Comparison of ENCODE assay signal across 21 mouse cellular contexts in genomic region chr5:139592011-139592410, GRCm38 (mm10). TPM values are rescaled to one million over a fixed set of nuclear protein-coding genes. Genes with fewer than 3 reads are reported as not detected.
"Had no signal": no experiment of that assay in that cellular context is flagged by ENCODE, and none has a peak within 500 bp of the region (broad histone marks: within the 10 kb centered on the region; RNA-seq: fewer than 3 reads in every experiment).

No protein-coding gene starts in this region.

- H3K4me3 ChIP-seq: intestine, embryonic 15.5 days; limb, embryonic 12.5 days; limb, embryonic 15.5 days; liver, embryonic 12.5 days; liver, embryonic 15.5 days; midbrain, embryonic 12.5 days; midbrain, embryonic 15.5 days; neural tube, embryonic 12.5 days; neural tube, embryonic 15.5 days; stomach, embryonic 15.5 days had no signal

- DNase-seq: left cerebral cortex, postnatal 4 days; lung, adult 2 months; retina, postnatal 1 day; right cerebral cortex, postnatal 25 days; spleen, adult 18-20 months; thymus, postnatal 25 days had no signal

- H3K27ac ChIP-seq: intestine, embryonic 15.5 days; kidney, postnatal 0 days; limb, embryonic 12.5 days; limb, embryonic 15.5 days; liver, embryonic 12.5 days; liver, embryonic 15.5 days; macrophage; midbrain, embryonic 12.5 days; midbrain, embryonic 15.5 days; neural tube, embryonic 12.5 days; neural tube, embryonic 15.5 days had no signal

- H3K27me3 ChIP-seq: midbrain, embryonic 15.5 days had no signal

- H3K4me2 ChIP-seq: intestine, embryonic 15.5 days; limb, embryonic 12.5 days; limb, embryonic 15.5 days; liver, embryonic 12.5 days; liver, embryonic 15.5 days; midbrain, embryonic 12.5 days; midbrain, embryonic 15.5 days; neural tube, embryonic 12.5 days; neural tube, embryonic 15.5 days; stomach, embryonic 15.5 days had no signal

- H3K36me3 ChIP-seq: intestine, embryonic 15.5 days; limb, embryonic 12.5 days; limb, embryonic 15.5 days; liver, embryonic 12.5 days; liver, embryonic 15.5 days; midbrain, embryonic 12.5 days; midbrain, embryonic 15.5 days; neural tube, embryonic 12.5 days; neural tube, embryonic 15.5 days; stomach, embryonic 15.5 days had no signal

- H3K9ac ChIP-seq: intestine, embryonic 15.5 days; limb, embryonic 12.5 days; limb, embryonic 15.5 days; liver, embryonic 12.5 days; liver, embryonic 15.5 days; midbrain, embryonic 12.5 days; midbrain, embryonic 15.5 days; neural tube, embryonic 12.5 days; neural tube, embryonic 15.5 days; stomach, embryonic 15.5 days had no signal

- H3K9me3 ChIP-seq: intestine, embryonic 15.5 days; limb, embryonic 15.5 days; liver, embryonic 15.5 days; midbrain, embryonic 15.5 days; neural tube, embryonic 15.5 days; stomach, embryonic 15.5 days had no signal

- ATAC-seq: hindbrain, embryonic 16.5 days; intestine, embryonic 15.5 days; liver, embryonic 12.5 days; midbrain, embryonic 15.5 days had no signal

- H3K4me1 ChIP-seq: limb, embryonic 12.5 days; limb, embryonic 15.5 days; liver, embryonic 12.5 days; liver, embryonic 15.5 days; stomach, embryonic 15.5 days had no signal

RNA-seq across cellular contexts. Expression of gene Uncx, which starts 48.7 kb away (rescaled TPM):
- total RNA-seq: megakaryocyte, adult 5-6 weeks had no signal
- polyA plus RNA-seq: intestine, embryonic 15.5 days; liver, embryonic 12.5 days; liver, embryonic 15.5 days; lung, adult 2 months; lung, embryonic 16.5 days; macrophage had no signal
